Mouse (Mus musculus): ENCODE results near the gene Dnmbp.

DNA sequence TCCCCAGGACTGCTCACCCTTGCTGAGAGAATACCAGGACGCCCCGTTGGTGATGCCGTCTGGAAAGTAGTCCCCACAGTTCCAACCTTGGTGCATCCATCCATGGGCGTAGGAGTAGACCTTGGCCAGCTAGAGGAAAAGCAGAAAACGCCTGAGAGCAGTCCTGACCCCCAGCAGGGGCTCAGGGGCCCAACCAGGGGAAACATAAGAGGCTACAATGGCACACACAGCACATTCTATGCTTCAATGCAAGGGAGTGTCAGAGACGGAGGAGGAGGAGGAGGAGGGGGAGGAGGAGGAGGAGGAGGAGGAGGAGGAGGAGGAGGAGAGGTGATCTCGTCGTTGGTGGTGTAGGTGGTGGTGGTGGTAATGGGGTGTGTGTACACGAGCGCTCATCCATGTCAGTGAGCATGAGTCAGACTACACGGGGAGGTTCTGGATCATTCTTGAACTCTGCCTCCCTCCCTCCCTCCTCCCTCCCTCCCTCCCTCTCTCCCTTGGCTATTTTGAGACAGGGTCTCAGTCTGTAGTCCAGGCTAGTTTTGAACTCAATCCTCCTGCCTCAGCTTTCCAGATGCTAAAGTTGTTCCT lies 28.5 kb upstream of the Dnmbp start:
- TF ChIP-seq POLR2A (IDR thresholded peaks at IDR 0.05; ENCODE audit: low read depth, low read length) (no peak), CTCF (conservative IDR thresholded peaks at IDR 0.05; ENCODE audit: insufficient read depth, insufficient read length, low read depth, low read length) (no peak)
